Mouse (Mus musculus) heart, postnatal 0 days (tissue): Measurements from ENCODE around the gene Gm973.

ENCODE experiments used
- CTCF ChIP-seq: IDR thresholded peaks from 2 replicates; pipeline ENCODE4 v1.5.1; 2016; ENCODE audit warnings: antibody characterized with exemption, control low read depth, low read depth
- EP300 ChIP-seq: IDR thresholded peaks from 2 replicates; pipeline ENCODE4 v1.6.1; 2016; ENCODE audit warnings: antibody characterized with exemption, low read depth

DNA sequence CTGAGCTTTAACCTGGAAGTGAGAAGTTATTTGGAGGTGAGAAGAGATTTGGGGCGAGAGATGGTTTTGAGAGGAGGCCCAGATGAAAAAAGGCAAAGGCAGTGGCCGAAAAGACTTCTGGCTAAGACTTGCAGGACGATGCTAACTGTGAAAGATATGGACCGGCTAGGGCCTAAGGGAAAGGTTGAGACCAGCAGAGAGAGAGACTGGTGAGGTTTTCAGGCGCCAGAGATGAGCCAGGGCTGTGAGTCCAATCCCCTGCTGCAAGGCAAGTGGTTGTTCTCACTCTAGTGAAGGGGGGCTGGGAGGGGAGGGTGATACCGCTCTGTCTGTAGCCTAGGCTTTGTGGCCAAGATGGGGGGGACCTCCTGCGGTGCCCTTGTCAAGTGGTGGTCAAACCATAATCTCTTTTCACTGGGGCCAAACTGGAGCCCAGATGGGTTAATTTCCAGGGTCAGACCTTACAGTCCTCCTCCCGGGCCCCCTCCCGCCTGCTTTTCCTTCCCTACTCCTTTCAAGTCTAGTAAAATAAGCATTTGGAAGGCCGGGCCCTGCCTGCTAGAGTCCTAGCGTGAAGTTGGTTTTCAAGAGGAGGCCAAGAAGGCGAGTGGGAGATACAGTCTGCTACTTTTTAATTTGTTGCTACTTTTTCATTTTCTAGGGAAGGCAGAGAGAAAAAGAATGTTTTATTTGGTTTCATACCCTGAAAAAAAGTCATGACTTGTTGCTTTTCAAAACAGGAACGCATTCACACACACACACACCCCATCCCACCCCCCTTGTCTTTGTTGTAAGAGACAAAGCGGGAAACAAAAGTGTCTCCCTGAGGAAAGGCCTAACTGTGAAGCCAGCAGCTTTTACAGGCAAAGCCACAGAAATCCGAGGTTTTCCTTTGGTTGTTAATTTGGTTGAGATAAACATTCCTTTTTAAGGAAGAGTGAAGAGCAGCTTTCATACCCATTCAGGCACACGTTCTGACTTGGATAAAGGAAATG, 31.0 kb upstream of the Gm973 start:
- TF ChIP-seq EP300 (no peak), CTCF (no peak)
